12 mouse cellular contexts compared by ENCODE assay signal in the genomic region with DNA sequence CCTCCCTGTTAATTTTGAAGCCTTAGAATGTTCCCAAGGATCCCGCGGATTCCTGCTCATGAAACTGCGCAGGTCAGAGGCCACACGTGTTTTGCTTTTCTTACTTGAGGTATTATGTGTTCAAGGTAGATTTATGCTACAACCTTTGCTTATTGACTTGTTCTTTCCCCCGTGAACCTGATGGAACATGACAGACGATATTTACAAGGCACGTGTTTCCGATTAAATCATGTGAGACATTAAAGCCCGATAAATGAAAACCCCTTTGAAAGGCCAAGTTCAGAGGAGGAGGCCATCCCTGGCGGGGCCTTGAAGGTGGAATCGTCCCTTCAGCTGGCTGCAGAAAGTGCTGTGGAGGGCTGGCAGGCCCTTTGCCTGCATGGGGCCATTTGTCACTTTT. TPM values are rescaled to one million over a fixed set of nuclear protein-coding genes. Genes with fewer than 3 reads are reported as not detected.
"Had no signal": no experiment of that assay in that cellular context is flagged by ENCODE, and none has a peak within 500 bp of the region (broad histone marks: within the 10 kb centered on the region; RNA-seq: fewer than 3 reads in every experiment).

No protein-coding gene starts in this region.

- H3K4me3 ChIP-seq: midbrain, embryonic 13.5 days; stomach, embryonic 15.5 days had no signal

- H3K9me3 ChIP-seq: midbrain, embryonic 13.5 days; stomach, embryonic 15.5 days had no signal

- H3K4me2 ChIP-seq: midbrain, embryonic 13.5 days; stomach, embryonic 15.5 days had no signal

- H3K27me3 ChIP-seq: midbrain, embryonic 13.5 days; stomach, embryonic 15.5 days had no signal

- H3K36me3 ChIP-seq: midbrain, embryonic 13.5 days; stomach, embryonic 15.5 days had no signal

- H3K27ac ChIP-seq: liver, embryonic 14.5 days; midbrain, embryonic 13.5 days; stomach, embryonic 15.5 days had no signal

- H3K4me1 ChIP-seq: midbrain, embryonic 13.5 days had no signal

- DNase-seq: kidney, postnatal 25 days; layer of hippocampus, adult 9-11 months; layer of hippocampus, postnatal 36 days; left cerebral cortex, postnatal 4 days; lung, adult 18-20 months; right cerebral cortex, postnatal 14 days; thymus, adult 2 months; thymus, postnatal 4 days had no signal

- ATAC-seq: midbrain, embryonic 13.5 days had no signal

- H3K9ac ChIP-seq: liver, embryonic 14.5 days; midbrain, embryonic 13.5 days; stomach, embryonic 15.5 days had no signal

RNA-seq across cellular contexts. Expression of a gene that starts 26.1 kb away (rescaled TPM):
- total RNA-seq: liver, adult 2 months had no signal
